Mouse (Mus musculus): Measurements from ENCODE around the gene Enox2.

The Enox2 gene

GRCm38 (mm10) chrX:49005655-49006054 is 282.4 kb downstream of the Enox2 start:
- intact Hi-C loops (cut with DNase I) = no loop called here

- intact Hi-C loops (cut with DNase I) = no loop called here
Observed at GRCm38 (mm10) chrX:49002892-49003291, 285.2 kb downstream of the Enox2 start.

- intact Hi-C loops (cut with DNase I) = no loop called here
Observed at GRCm38 (mm10) chrX:48985653-48986052, 302.4 kb downstream of the Enox2 start.

- intact Hi-C loops (cut with DNase I) = no loop called here
Observed at GRCm38 (mm10) chrX:48984451-48984850, 303.6 kb downstream of the Enox2 start.
